Mouse (Mus musculus): ENCODE data around the gene Ppy.

Ppy gene

GRCm38 (mm10) chr11:102101219-102101618 lies at the start of gene Ppy:
Ppy (minus strand) TSS chr11:102101319.
- DNase-seq (ENCODE audit: extremely low spot score, low read depth, low spot score), result no peak

- DNase-seq (ENCODE audit: extremely low spot score, low read depth, low spot score), result no peak
Observed at GRCm38 (mm10) chr11:102147213-102147989, 46.3 kb upstream of the Ppy start.

- DNase-seq (ENCODE audit: extremely low spot score, low read depth, low spot score), result no peak
Observed at GRCm38 (mm10) chr11:102146531-102146930, 45.4 kb upstream of the Ppy start.

DNA sequence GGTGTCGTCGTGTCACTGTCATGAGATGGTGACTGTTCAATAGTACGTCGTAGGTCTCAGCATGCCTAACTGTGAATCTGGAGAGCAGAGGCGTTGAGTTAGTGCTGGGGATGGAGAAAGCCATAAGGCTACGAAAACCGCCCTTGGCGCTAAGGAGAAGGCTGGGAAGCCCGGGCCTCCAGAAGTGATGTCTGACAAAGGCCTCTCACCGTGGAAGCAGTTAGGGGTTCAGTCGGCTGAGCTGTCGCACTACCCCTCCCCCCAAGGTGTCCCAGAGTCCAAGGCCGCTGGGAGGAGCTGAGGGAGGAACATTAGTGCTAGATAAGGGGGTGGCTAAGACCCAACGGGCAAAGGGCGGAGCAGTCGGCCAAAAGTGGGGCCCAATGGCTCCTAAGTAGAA lies 44.9 kb upstream of the Ppy start:
- no peak for DNase-seq (ENCODE audit: extremely low spot score, low read depth, low spot score)

DNA sequence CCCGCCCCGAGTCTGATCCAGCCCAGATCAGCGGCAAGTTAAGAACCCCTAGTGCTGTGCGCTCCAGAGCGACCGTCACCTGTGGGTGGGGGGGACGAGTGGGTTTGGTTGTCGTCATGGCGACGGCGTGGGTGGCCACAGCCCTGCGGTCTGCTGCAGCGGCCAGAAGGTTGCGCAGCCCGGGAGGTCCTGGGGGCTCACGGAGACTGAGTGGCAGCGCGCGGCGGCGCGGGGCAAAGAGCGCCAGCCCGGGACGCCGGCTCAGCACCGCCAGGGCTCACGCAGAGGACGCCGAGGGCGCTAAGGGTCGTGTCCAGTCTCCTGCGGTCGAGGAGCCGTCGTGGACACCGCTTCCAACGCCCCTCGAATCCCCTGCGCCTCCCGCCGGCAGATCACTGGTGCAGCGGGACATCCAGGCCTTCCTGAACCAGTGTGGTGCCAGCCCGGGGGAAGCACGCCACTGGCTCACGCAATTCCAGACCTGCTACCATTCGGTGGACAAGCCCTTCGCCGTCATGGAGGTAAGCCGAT lies 44.4 kb upstream of the Ppy start, which contains the start of gene Nags:
Gene Nags, plus strand, starts transcription at position 43 of the 531 bp plus-strand sequence.
- no peak for DNase-seq (ENCODE audit: extremely low spot score, low read depth, low spot score)

GRCm38 (mm10) chr11:102144957-102145470 lies 43.9 kb upstream of the Ppy start:
- DNase-seq (ENCODE audit: extremely low spot score, low read depth, low spot score), result no peak

DNA sequence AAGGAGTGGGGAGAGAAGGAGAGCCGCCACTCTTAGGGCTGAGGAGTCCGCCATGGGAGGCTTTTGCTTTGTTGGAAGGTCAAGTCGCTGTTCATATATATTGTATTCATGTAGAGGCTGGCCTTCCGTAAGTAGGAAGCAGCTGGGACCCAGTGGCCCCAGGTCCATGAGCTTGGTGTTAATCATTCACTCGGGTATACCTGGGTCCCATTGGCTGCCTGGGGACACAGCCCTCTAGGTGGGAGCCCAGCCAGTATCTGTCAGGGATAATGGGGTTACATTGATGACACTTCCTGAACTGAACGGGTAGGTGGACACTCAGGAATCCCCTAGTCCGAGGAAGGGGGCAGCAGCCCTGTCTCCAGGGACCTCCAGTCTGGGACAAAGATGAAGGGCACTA lies 41.2 kb upstream of the Ppy start:
- DNase-seq (ENCODE audit: extremely low spot score, low read depth, low spot score), result no peak

GRCm38 (mm10) chr11:102140508-102140907 lies 39.4 kb upstream of the Ppy start:
- DNase-seq (ENCODE audit: extremely low spot score, low read depth, low spot score), result peak; percentile 81

- no peak for DNase-seq (ENCODE audit: extremely low spot score, low read depth, low spot score)
Observed at GRCm38 (mm10) chr11:102138447-102138740, 37.3 kb upstream of the Ppy start.

GRCm38 (mm10) chr11:102137625-102138446 lies 36.7 kb upstream of the Ppy start:
- DNase-seq (ENCODE audit: extremely low spot score, low read depth, low spot score), result no peak

GRCm38 (mm10) chr11:102134516-102134915 lies 33.4 kb upstream of the Ppy start:
- DNase-seq (ENCODE audit: extremely low spot score, low read depth, low spot score), result no peak

GRCm38 (mm10) chr11:102117386-102117785 lies 16.3 kb upstream of the Ppy start:
- no peak for DNase-seq (ENCODE audit: extremely low spot score, low read depth, low spot score)

DNA sequence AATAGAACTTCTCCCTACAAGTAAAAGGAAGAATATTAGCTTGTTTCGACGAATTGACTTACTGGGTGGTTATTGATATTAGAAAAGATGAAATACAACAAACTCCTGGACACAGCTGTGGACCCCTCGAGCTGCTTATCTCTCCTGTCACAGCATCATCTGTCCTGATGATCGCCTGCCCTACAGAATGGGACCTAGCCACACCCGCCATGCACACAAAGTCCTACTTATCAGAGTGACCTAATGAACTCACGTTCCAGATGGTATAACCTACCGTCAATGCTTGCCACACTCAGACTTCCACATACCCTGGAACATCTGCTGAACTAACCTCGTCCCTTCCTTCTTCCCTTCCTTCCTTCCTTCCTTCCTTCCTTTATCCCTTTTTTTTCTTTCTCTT lies 15.1 kb upstream of the Ppy start:
- DNase-seq (ENCODE audit: extremely low spot score, low read depth, low spot score), result no peak

DNA sequence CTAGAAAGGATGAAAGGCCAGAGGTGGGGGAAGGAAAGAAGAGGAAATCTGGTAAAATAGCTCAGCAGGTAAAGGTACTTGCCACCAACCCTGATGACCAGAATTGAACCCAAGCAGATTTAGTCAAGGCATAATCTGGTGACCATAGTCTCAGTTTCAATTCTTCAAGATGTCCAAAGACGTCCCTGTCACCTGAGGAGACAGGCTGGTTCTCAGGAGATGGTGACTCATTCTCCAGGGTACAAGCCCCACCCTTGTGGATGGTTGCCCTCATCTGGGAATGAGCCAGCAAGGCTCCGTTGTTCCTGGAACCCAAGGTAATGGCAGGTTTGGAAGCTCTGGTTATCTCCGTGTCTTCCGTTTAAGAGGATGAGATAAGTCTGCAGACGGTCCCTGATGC lies 10.5 kb upstream of the Ppy start:
- no peak for DNase-seq (ENCODE audit: extremely low spot score, low read depth, low spot score)

DNA sequence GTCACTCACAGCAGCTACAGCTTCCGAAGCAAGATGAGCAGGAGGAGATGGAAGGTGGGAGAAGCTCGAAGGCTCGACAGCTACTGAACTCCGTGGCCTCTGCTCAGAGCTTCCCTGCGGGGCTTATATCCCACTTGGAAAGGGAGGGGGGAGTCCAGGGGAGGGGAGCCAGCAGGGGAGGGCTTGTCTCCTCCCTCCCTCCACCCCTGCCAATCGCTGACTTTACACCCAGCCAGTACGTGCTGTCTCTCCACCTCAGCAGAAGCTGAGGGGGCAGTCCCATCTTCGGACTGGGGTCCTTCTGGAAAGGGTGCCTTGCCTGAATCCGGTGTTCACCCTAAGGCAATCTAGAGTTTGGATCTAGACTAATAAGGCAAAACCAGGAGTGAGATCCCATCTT lies 6.6 kb upstream of the Ppy start, which contains the start of gene Pyy:
Gene Pyy, minus strand, starts transcription at position 101 of the 400 bp plus-strand sequence.
- DNase-seq (ENCODE audit: extremely low spot score, low read depth, low spot score), result no peak

GRCm38 (mm10) chr11:102106911-102107310 lies 5.8 kb upstream of the Ppy start:
- no peak for DNase-seq (ENCODE audit: extremely low spot score, low read depth, low spot score)

GRCm38 (mm10) chr11:102102485-102103258 lies 1.6 kb upstream of the Ppy start:
- no peak for DNase-seq (ENCODE audit: extremely low spot score, low read depth, low spot score)

DNA sequence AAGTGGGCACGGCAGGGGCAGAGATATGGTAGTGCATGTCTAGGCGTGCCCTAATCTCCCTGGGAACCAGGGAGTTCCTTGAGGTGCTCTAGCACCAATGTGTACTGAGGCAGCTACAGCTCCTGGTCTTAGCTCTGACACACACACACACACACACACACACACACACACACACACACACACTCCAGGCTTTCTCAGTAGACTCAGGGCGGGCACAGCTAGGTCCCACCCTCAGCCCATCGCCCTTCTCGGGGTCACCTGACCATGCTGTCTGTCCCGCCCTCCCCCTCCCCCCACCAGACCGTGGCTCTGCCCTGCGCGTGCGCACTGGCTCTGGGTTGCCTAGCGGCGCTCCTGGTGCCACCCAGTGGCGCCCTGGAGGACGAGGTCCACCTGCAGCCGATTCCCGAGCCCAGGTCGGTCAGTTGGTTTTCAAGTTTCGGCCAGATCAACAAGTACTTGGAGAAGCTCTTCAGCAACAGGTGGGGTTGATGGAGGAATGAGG lies 4.2 kb downstream of the Ppy start:
- no peak for DNase-seq (ENCODE audit: extremely low spot score, low read depth, low spot score)

- DNase-seq (ENCODE audit: extremely low spot score, low read depth, low spot score), result no peak
Observed at GRCm38 (mm10) chr11:102096446-102096845, 4.7 kb downstream of the Ppy start.

DNA sequence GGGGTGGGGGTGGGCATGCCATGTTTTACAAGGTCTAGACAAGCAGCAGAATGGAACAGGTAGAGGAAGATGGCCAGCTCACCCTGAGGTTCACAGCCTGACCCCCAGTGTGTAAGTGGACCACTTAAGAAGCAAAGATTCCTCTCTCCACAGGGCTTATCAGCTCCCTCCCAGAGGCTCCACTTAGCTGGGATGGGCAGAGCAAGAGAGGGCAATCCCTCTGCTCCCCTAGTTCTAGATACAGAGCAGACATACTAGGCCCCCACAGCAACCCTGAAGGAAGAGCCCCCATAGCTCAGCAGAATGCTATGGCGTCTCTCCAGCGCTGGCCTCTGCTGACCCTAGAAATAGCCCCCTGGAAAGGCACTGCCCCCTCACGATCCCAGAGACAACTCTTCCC lies 5.4 kb downstream of the Ppy start:
- DNase-seq (ENCODE audit: extremely low spot score, low read depth, low spot score), result no peak

Data from hindlimb bud, embryonic 11.5 days (tissue).